Mouse (Mus musculus): ENCODE data around the gene Anks1.
A peak's percentile ranks its signal among the peaks of the same experiment; 100 is the strongest.

Gene Anks1

DNA sequence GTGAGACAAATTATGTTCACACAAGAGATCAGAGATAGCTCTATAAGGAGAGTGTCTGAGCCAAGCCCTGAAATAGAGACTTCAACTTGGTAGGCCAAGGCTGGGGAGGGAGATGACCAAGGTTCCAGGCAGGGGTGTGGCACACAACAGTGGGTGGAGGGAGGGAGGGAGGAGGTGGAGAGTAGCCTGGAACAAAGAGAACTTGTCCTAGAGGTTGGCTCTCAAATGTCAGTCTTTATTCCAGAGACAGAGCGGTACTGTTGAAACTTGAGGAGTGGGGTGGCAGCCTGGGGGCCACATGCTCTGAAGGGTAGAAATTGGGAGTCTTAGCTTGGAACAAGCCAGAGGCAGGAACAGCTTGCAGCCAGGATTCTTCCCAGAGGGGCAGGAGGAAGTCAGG lies 91.7 kb downstream of the Anks1 start:
- DNase-seq = no peak

DNA sequence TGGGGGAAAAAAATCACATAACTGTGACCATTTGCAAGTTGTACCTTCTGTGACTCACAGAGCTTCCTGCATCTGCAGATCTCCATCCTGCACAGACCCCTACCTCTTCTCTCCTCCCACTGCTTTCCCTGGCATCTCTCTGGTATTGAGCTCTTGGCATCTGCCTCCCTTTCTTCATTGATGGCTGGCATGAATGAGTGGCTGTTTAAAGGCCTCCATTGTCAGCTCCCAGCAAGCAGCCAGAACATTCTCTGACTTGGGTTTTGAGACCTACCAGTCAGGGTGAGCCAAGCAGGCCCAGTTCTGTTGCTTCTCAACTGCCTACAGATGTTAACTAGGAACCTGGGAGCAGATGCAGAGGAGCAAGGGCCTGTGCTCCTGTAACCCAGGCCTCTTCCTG lies 96.3 kb downstream of the Anks1 start:
- no peak for DNase-seq

DNA sequence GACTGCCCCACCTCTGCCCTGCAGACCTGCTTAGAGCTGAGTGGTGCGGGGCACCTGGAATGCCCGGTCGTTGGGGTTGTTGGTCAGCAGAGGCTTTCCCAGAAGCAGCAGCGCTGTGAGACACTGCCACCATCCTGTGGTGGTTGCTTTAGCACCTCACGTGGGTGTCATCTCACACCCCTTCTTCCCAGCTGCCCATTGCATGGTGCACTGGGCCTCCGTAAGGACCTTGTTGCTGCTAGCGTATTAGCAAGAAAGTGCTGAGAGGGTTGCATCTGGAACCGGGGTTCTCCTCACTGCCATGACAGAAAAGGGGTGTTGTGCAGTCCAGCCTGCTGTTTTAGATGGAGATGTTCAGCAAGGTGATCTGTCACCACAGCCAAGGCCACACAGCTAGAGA lies 97.1 kb downstream of the Anks1 start:
- no peak for DNase-seq

DNA sequence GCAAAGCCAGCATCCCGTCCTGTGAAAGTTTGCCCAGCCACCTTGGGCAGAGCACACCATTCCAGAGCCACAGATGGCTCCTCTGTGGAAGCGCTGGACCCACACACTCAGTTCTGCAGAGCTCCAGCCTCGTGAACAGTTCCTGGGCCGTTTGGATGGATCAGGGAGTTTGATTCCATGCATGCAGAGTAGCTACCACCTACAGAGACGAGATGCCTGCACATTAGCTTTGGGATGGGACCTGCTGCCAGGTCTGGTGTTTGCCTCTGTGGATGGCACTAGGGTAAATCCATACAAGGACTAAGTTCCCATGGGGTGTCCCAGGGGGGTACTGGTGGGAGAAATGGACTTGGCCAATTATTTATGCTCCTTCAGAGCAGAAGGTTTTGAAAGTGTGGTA lies 97.5 kb downstream of the Anks1 start:
- no peak for DNase-seq

DNA sequence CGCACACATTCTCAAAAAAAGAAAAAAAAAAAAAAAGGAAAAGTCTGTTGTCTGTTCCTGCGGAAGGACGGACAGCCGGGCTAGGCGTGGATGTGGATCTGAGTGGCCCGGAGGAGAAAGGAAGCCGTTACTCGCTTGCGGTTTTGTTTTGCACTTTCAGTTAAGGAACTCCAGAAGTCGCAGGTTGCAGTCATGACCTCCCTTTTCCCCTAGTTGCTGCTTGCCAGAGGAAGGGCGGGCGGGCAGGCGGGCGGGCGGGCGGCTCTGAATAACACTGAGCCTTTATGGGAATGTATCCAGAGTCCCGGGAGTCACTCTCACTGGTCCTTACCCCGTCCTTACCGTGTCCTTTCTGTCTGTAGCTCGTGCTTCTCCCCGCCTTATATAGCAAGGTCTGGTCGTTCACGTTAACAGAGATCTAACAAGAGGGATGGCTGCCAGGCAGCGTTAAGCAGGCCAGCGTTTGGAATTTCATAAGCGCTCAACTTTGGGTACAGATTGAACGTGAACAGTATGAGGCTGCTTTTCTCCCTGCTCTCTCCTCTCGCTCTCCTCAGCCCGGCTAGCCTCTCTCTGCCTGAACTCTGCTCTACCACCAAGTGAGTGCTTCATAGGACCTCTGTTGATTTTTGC lies 98.2 kb downstream of the Anks1 start:
- peak; percentile 71 for DNase-seq

DNA sequence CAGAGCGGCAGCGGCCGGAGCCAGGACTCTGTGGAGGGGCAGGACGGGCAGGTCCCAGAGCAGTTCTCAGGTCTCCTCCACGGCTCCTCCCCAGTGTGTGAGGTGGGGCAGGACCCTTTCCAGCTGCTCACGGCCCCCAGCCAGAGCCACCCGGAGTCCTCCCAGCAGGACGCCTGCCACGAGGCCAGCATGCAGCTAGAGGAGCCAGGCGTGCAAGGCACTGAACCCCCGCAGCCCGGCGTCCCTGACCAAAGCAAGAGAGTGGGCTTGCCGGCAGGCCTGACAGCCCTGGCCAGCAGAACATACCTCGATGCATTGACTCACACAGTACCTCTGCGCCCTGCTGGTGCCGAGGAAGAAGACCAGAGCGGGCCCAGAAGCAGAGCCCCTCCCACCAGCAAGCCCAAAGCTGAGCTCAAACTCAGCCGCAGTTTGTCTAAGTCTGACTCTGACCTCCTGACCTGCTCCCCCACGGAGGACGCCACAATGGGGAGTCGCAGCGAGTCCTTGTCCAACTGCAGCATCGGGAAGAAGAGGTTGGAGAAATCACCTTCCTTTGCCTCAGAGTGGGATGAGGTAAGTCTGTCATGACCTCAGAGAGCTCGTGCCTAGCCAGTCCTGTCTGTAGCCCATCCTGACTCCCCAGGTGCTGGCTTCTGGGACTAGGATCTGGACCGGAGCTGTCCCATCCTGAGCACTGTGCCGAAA lies 98.9 kb downstream of the Anks1 start:
- DNase-seq = peak; percentile 62

DNA sequence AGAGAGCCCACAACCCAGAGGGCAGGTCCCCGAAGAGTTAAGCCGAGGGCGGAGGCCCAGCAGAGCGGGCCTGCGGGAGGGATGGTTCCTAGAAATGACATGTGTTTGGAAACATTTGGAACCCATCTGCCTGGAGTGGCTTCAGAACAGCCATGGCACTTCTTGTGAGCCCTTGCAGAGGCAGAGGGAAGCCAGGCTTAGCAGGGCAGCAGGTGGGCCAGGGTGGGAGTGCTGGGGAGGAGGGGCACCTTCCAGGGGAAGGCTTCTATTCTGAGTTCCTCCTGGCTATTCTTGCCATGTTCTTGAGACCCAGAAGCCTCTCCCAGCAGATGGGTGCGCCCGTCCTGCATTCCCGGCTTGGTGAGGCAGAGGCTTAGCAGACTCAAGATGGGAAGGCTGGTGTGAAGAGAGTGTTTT lies 99.5 kb downstream of the Anks1 start:
- DNase-seq = peak; percentile 44

DNA sequence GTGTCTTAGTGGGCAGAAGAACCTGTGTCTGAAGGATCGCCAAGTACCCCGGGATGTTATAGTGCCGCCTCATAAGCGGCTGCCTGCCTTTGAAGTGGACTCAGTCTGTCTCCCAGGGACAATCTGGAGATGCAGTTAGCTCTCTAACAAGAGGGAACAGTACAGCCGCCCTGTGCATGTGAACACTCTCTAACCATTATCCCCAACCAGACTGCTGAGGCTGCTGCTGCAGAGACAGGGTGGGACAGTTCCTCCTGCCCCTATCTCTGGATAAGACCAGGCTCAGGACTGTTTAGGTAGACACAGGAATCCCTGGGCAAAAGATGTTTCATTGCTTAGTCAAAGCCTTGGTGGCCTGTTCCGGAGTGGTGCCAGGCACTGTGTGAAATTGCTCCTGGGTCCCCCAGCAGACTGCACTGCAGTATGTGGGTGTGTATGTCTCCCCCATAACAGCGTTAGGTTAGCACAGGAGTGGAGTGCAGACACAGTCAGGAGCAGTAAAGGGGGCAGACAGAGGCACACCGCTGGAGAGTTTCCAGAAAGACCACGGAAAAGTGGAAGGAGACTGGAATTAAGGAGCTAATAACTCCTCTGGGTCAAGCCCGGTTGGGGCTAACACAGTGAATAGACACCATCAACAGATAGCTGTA lies 100.1 kb downstream of the Anks1 start:
- no peak for DNase-seq

DNA sequence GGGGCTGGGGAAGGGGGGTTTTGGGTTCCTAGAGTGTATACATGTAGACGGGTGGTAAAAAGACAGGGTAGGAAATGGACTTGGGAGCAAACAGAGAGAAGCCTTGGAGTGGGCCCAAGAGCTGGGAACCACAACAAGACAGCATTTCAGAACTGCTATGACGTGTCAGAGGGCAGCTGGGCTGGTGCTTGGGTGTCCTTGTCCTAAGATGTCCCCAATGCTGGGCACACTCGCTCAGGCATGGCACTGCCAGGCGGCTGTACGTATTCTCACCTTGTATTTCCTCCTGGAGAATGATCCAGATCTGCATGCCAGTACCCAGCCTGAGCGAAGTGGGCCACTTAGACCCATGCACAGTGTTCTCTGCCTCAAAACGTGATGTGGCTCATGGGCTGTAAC lies 100.6 kb downstream of the Anks1 start:
- no peak for DNase-seq

DNA sequence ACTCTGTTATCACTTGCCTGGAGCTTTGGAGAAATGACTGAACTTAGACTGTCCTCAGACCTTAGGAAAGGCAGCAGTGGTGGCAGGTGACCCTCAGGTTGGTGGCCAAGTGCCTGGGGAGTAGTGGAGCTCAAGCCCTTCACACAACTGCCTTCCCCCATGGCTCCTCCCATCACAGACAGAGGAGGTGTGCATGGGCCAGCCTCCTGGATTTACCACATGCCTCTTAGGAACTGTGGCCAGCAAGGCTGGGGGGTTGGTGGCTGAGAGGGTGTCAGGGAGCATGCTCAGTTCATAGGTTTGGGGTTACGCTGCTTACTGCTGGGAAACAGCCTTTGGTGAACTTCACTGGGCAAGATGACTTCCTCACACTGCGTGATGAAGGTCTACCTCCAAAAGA lies 101.8 kb downstream of the Anks1 start:
- no peak for DNase-seq

DNA sequence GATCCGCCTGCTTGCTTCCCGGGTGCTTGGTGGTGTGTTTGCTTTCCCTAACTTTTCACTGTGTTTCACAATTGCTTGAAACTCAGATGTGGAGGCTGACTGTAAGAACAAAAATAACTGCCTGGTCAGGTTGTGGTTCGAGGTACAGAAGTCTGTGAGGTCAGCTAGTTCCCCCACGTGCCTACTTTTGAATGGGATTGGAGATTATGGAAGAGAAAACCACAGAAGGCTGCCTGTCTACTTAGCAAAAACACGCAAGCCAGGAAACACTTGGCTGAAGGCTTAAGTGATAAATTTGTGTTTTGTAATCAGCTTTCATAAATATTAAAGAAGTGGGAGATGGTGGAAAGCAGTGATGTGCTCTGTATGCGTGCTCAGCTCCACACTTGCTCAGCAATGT lies 103.7 kb downstream of the Anks1 start:
- no peak for DNase-seq

DNA sequence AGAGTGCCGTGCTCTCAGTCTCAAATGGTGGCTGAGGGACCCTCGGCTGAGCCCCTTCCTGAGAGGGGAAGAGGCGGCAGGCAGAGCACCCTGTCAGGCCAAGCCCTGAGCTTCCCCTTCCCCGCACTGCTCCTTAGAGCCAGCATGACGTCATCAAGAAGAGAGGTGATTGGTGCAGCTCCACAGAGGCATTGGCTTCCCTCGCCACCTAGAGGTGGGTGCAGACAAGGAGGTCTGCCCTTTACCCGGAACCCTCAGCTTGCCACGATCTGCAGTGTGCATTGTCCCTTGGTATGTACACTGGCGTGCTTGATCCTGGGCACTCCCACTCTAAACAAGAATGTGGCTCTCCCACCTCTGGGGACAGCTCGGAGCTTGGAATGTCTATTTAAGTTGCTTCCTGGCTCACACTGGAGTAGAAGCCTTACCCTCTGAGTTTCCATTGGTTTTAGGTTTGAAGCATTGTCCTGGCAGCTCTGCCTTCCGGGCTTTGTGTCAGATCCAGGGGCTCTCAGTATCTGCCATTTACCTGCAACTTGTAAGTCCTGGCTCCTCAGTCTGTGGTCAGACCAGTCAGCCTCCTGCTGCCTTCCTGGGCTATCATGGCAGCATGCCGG lies 104.3 kb downstream of the Anks1 start:
- DNase-seq = peak; percentile 78

DNA sequence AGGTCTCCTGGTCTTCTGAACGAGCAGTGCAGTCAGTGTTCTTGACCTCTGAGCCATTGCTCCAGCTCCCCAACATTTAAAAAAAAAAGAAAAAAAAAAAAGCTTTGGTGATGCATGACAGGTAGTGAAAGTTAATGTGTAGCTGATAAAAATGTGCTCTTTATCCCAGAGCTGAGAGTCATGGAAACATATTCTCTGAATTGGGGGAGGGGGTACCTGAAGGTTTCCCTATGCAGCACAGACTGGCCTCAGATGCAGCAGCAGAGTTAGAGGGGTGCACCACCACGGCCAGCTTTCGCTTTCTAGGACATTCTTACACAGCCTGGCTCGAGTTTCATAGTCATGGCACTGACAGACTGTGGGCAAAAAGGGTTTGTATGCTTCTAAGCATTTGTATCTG lies 105.3 kb downstream of the Anks1 start:
- no peak for DNase-seq

DNA sequence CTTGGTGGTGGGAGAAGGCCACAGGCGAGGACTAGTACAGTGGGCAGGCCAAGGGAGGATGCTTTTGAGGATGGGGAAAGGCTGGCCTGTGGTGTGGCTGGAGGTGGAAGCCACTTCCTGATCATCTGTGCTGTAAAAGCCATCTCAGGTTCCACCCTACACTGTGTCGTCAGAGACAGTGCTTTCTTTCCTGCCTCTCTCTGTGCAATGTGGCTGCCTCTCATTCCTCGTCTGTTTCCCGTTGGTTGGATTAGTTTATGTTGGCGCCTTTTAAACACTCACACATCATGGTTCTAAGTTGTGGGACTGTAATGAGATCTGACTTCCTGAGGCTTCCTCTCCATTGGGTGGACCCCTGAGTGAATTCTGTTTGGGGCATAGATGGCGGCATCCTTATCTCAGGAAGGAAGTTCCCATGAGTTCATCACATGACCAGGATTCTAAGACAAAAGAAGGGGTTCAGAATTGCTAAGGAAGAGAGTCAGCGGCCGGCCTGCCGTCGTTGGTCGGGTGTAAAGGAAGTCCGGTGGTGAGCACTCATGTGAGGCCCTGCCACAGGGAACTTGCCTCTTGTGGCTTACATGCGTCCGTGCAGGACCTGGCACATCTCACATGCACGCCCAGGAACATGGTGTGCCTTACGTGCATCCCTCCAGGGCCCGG lies 106.1 kb downstream of the Anks1 start:
- peak; percentile 63 for DNase-seq

DNA sequence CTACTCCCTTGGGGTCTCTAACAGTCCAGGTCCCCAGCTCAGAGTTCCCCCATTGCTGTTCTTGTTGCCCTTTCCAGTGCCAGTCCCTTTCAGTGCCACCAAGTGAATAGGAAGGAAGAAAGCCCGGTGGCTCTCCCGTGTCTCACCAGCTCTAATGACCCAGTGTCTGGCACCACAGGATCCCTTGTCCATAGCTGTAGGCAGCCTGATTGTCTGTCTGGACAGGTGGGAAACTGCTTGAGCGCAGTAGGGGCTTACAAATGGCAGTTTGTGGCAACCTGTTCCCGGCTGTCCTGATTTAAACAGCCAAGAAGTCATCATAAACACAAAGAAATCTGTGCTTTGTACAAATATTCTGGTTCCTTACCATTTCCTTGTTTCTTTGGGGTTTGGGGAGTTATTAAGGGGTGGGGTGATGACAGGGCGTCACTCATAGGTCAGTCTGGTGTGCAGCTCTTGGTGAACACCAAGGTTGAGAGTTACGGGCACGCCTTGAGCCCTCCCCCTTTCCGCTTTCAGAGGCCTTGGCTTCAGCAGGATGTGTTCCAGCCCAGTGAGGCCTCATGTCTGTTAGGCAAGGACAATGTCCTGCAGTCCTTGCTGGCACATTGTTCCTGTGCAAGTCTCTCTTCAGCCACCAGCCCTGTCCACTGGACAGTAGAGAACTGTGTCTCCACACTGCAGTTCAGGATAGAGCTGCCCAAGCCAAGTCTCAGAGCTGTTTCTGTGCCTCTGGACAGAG lies 107.1 kb downstream of the Anks1 start:
- peak; percentile 68 for DNase-seq

DNA sequence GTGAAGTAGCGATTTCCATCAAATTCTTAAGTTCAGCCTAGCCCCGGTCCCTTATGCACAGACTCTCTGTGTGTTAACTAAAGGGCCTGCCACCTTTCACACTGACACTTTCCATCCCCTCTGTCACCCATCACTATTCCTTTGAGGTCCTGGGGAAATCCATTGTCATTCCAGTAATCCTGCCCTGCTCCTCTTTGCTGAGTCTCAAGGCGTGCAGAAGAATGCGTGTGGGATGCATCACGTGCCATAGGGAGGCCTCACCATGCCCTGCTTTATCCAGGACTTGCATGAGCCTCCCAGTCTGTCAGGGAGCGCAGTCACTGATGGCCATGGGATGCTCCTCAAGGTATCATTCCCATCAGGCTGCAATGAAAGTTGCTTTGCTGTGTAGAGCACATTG lies 109.2 kb downstream of the Anks1 start:
- DNase-seq = no peak

DNA sequence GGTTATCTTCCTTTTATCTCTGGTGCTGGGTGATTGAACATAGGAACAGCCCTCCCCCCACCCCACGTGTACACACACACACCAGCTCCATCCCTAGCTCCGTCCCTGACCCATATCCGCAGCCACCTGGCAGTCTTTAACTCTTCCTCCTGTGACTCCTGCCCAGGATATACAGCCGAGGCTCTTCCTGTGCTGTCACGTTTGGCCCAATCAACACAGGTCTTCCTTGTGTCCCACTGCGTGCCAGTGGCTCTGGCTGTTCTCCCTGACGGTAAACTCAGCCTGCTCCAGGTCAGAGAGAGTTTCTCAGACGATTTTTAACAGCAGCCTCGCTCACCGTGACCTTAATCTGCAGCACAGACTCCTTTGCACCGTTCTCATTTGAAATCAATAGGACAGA lies 109.7 kb downstream of the Anks1 start:
- DNase-seq = no peak

DNA sequence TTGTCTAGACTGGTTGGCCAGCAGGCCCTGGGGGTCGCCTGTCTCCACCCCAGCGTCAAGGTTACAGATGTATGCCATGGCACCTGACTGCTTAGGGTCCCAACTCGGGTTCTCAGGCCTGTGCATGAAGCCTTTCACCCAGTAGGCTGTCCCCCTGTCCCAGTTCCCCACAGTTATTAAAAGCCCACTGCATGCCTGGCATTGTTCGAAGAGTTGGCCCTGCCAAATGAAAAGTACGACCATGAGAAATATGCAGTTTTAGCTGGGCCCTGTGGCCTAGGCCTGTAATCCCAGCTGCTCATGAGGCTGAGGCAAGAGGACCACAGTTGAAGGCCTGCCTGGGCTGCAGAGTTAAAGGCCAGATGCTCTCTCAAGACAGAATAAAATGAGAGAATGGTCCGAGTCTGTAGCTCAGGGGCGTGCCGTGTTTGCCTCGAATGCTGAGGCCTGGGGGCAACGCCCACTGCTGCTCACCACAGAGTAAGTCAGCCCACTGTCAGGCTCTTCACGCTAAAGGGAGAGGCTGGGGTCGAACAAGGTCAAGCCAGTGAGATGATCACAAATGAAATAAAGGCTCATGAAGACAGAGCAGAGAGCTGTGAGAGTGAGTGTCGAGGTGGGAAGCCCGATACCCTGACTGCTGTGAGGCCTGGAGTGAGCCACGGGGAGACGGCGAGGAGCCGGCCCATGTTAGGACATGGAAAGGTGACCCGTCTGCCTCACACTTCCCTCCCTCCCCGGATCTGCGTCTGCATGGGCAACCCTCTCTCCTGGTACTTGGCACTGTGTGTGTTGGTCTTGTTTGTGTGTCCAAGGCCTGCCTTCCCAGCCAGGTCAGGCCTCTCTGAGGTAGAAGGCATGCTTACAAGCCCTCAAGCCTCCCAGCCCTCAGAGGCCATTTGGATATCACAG lies 110.9 kb downstream of the Anks1 start:
- no peak for DNase-seq

DNA sequence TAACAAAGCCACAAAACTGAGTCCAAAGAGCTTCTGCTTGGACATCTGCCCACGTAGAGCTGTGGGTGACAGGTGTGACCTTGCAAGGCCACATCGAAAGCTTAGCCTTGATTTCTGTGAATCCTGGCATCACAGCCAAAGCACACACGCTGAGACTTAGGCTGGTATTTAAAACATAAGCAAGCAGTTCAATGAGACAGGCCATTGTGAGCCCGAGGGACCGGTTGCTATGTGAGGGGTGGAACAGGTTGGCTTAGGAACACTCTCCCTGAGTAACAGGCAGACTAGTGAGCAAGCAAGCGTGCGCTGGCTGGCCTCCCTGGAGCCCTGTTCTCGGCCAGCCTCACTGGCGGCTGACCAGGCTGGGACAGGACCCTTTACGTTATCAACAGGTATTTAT lies 112.8 kb downstream of the Anks1 start:
- no peak for DNase-seq

DNA sequence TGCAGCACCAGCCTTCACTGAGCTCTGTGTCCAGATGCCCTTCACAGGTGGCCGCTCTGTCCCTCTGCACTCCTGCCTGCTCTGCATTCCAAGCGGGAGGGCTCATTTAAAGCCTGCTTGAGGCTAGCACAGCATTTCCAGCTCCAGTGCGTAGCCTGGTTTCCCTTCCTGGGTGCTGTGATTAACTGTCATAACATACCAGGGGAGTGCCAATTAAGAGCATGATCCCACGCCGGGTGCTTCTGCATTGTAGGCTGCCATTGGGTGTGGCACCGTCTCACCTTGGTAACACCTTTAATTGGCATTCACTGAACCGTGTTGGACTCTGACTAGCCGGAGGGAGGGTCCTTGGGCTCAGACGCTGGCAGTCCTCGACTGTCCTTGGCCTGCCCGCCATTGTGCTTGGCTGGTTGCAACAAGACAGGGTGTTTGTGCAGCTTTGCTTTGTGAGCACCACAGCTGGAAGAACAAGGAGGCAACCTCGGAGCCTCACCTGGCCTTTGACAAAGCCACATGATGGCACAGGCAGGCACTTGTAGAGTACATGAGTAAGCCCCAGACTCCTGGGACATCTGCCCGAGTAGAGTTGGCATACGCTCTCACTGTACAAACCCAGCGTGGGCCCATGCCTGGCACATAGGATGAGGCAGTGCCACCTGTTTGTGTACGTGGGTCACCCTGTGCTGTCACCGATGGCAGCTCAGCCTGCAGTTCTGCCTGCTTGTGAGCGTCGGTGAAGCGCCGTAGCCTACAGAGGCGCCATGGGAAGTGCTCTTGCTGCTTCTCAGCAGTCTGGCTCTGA lies 113.9 kb downstream of the Anks1 start:
- no peak for DNase-seq

DNA sequence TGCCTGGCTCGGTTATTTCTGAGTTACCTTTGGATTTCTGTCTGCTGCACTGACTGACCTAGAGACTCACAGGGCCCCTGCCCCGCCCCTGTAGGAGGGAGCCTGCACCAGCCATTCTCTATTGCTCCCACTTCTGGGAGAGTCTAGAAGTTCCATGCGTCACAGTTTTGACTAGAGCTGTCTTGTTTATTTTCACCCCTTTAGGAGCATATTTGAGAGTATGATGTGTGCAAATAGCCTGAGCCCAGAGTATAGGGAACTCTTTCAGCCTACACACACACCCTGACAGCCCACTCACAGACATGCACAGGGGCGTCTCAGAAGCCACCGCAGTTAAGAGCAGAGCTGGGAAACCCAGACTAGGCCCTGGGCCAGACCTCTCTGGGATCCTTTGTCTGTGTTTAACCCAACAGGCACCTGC lies 116.4 kb downstream of the Anks1 start:
- peak; percentile 49 for DNase-seq

All from lung, postnatal 14 days (tissue).